Mouse (Mus musculus): ENCODE results near the gene Dpep2nb. TPM values are rescaled to one million over a fixed set of nuclear protein-coding genes. Genes with fewer than 3 reads are reported as not detected.

Dpep2nb gene
- total and polyA plus RNA-seq, 3 experiments: 0.16 TPM; not detected in 2

- Histone ChIP-seq H3K9me3 (replicated peaks) (no peaks in the 10 kb centered on the region), H3K27me3 (ENCODE audit: insufficient read depth, low read length) (no peaks in the 10 kb centered on the region), H3K36me3 (replicated peaks) (peaks cover 91% of the 10 kb centered on the region), H3K4me1 (ENCODE audit: insufficient read depth, low read depth, low read length) (peaks cover 27% of the 10 kb centered on the region), H3K4me3 (ENCODE audit: low read depth, low read length) (no peak overlapping the region)
- no peak for TF ChIP-seq GATA2 (IDR thresholded peaks at IDR 0.05; ENCODE audit: borderline replicate concordance, low read depth, low read length)
- TF ChIP-seq GATA1 (IDR thresholded peaks at IDR 0.05; ENCODE audit: borderline replicate concordance, low read length): no peak
- no peak for TF ChIP-seq CTCF (IDR thresholded peaks at IDR 0.05; ENCODE audit: low read depth, low read length)
- no peak for TF ChIP-seq POLR2AphosphoS5 (IDR thresholded peaks at IDR 0.05; ENCODE audit: insufficient replicate concordance, low read depth, low read length)
- TF ChIP-seq TAL1 (conservative IDR thresholded peaks at IDR 0.05; ENCODE audit: low read depth, low read length): no peak
- ATAC-seq (ENCODE audit: extremely low read depth, insufficient number of reproducible peaks, low FRiP score, poor library complexity, severe bottlenecking) (no peak), DNase-seq (ENCODE audit: low spot score) (no peak)
Observed at GRCm38 (mm10) chr8:106047854-106048630, 42.3 kb upstream of the Dpep2nb start.

DNA sequence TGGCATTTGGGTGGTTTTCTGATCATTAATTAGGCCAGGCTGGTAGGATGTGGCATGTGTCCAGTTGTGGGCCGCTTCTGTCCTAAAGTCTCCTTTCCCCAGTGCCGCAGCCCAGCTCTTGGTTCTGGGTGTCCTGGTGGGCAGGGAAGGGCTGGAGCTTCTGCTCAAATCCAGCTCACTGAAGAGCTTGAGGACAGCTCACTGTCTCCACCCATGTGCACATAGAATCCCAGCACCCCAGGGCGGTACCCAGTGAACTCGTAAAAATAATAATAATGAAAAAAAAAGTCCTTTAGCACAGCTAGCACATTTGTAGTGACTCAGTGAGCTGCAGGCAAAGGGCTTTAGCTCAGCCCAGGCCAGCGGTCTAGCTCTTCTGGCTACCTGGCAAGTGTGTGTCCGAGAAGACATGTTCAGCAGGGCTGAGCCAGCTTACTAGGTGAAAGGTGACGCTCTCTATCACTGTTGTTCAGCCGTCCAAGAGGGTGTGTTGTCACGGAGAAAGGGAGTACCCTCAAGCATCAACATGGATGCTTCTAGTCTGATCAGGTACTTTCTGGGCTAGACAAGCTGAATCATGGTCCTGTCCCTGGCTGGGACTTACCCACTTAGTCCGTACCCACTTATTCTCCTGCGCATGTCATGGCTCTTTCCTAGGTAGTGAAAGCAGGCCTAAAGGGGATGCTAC is 41.2 kb upstream of the Dpep2nb start:
- H3K9me3 ChIP-seq (replicated peaks): no peaks in the 10 kb centered on the region
- H3K4me3 ChIP-seq (ENCODE audit: low read depth, low read length): no peak overlapping the region
- TF ChIP-seq TAL1 (conservative IDR thresholded peaks at IDR 0.05; ENCODE audit: low read depth, low read length): no peak
- no peak for TF ChIP-seq GATA1 (IDR thresholded peaks at IDR 0.05; ENCODE audit: borderline replicate concordance, low read length)
- no peak for TF ChIP-seq CTCF (IDR thresholded peaks at IDR 0.05; ENCODE audit: low read depth, low read length)
- no peak for TF ChIP-seq GATA2 (IDR thresholded peaks at IDR 0.05; ENCODE audit: borderline replicate concordance, low read depth, low read length)
- no peak for TF ChIP-seq POLR2AphosphoS5 (IDR thresholded peaks at IDR 0.05; ENCODE audit: insufficient replicate concordance, low read depth, low read length)
- peaks cover 25% of the 10 kb centered on the region for H3K4me1 ChIP-seq (ENCODE audit: insufficient read depth, low read depth, low read length)
- H3K36me3 ChIP-seq (replicated peaks): peaks cover 89% of the 10 kb centered on the region
- ATAC-seq (ENCODE audit: extremely low read depth, insufficient number of reproducible peaks, low FRiP score, poor library complexity, severe bottlenecking) (no peak), DNase-seq (ENCODE audit: low spot score) (no peak)
- no peaks in the 10 kb centered on the region for H3K27me3 ChIP-seq (ENCODE audit: insufficient read depth, low read length)

DNA sequence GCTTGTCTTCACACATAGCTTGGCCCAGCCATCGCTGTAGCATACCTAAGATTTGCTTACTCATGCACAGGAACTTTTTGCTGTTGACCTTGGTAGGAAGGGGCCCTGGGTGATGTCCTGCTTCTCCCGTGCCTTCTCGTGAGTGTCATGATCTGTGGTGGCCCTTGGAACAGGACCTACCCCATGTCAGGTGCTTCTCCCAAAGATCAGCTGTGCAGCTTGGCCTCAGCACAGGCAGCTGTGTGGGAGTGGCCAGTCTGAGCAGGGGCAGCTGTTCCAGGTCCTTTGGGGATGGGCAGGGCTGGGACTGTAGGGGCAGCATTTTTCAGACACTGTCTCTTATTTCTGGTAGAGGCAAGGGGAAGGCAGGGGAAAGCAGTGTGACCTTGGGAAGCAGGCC is 38.4 kb upstream of the Dpep2nb start:
- no peak for TF ChIP-seq POLR2AphosphoS5 (IDR thresholded peaks at IDR 0.05; ENCODE audit: insufficient replicate concordance, low read depth, low read length)
- no peak for TF ChIP-seq TAL1 (conservative IDR thresholded peaks at IDR 0.05; ENCODE audit: low read depth, low read length)
- no peak for TF ChIP-seq GATA2 (IDR thresholded peaks at IDR 0.05; ENCODE audit: borderline replicate concordance, low read depth, low read length)
- TF ChIP-seq GATA1 (IDR thresholded peaks at IDR 0.05; ENCODE audit: borderline replicate concordance, low read length): no peak
- no peak for TF ChIP-seq CTCF (IDR thresholded peaks at IDR 0.05; ENCODE audit: low read depth, low read length)
- Histone ChIP-seq H3K27me3 (ENCODE audit: insufficient read depth, low read length) (no peaks in the 10 kb centered on the region), H3K9me3 (replicated peaks) (no peaks in the 10 kb centered on the region), H3K4me1 (ENCODE audit: insufficient read depth, low read depth, low read length) (peaks cover 22% of the 10 kb centered on the region), H3K36me3 (replicated peaks) (peaks cover 82% of the 10 kb centered on the region), H3K4me3 (ENCODE audit: low read depth, low read length) (no peak overlapping the region)
- peak; percentile 28; the same call in 1 of the 2 replicates for ATAC-seq (ENCODE audit: extremely low read depth, insufficient number of reproducible peaks, low FRiP score, poor library complexity, severe bottlenecking)
- DNase-seq (ENCODE audit: low spot score): no peak

DNA sequence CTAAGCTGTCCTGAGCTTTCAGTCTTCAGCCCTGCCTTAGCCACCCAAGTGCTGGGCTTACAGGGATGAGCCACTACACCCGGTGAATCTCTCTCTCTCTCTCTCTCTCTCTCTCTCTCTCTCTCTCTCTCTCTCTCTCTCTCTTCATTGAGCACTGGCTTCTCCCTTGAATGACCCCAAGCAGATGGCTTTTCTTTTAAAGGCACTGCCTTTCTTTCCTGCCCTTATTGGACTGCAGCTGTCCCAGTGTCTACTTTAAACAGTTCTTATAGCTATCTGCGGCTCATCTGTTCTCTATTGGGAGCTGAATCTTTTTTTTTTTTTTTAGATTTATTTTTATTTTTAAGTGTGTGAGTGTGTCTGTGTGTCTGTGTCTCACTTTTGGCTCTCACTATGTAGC is 37.3 kb upstream of the Dpep2nb start:
- Histone ChIP-seq H3K9me3 (replicated peaks) (no peaks in the 10 kb centered on the region), H3K36me3 (replicated peaks) (peaks cover 83% of the 10 kb centered on the region), H3K4me3 (ENCODE audit: low read depth, low read length) (no peak overlapping the region), H3K27me3 (ENCODE audit: insufficient read depth, low read length) (no peaks in the 10 kb centered on the region), H3K4me1 (ENCODE audit: insufficient read depth, low read depth, low read length) (peaks cover 18% of the 10 kb centered on the region)
- TF ChIP-seq CTCF (IDR thresholded peaks at IDR 0.05; ENCODE audit: low read depth, low read length) (no peak), TAL1 (conservative IDR thresholded peaks at IDR 0.05; ENCODE audit: low read depth, low read length) (no peak), GATA1 (IDR thresholded peaks at IDR 0.05; ENCODE audit: borderline replicate concordance, low read length) (no peak), GATA2 (IDR thresholded peaks at IDR 0.05; ENCODE audit: borderline replicate concordance, low read depth, low read length) (no peak), POLR2AphosphoS5 (IDR thresholded peaks at IDR 0.05; ENCODE audit: insufficient replicate concordance, low read depth, low read length) (no peak)
- no peak for DNase-seq (ENCODE audit: low spot score)
- no peak for ATAC-seq (ENCODE audit: extremely low read depth, insufficient number of reproducible peaks, low FRiP score, poor library complexity, severe bottlenecking)

DNA sequence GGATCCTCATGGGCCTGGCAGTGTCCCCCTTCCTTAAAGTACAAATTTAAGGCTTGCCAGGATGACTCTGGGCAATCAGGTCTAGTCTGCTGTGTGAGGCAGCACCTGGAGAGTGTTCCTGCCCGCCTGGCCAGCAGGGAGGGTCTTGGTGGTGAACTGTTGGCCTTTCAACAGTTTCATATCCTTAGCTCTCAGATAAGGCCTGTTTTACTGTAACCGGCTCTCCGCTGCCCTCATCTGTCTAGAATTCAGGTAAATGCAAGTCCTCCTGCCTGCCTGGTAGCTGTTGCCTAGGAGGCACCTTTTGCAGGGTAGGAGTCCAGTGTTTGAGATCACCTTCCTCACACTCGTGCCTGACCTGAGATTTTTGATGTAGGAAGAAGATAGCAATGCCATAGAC is 34.4 kb upstream of the Dpep2nb start:
- peaks cover 8% of the 10 kb centered on the region for H3K4me1 ChIP-seq (ENCODE audit: insufficient read depth, low read depth, low read length)
- ATAC-seq (ENCODE audit: extremely low read depth, insufficient number of reproducible peaks, low FRiP score, poor library complexity, severe bottlenecking) (no peak), DNase-seq (ENCODE audit: low spot score) (no peak)
- no peaks in the 10 kb centered on the region for H3K9me3 ChIP-seq (replicated peaks)
- TF ChIP-seq TAL1 (conservative IDR thresholded peaks at IDR 0.05; ENCODE audit: low read depth, low read length) (no peak), GATA1 (IDR thresholded peaks at IDR 0.05; ENCODE audit: borderline replicate concordance, low read length) (no peak), GATA2 (IDR thresholded peaks at IDR 0.05; ENCODE audit: borderline replicate concordance, low read depth, low read length) (no peak), CTCF (IDR thresholded peaks at IDR 0.05; ENCODE audit: low read depth, low read length) (no peak), POLR2AphosphoS5 (IDR thresholded peaks at IDR 0.05; ENCODE audit: insufficient replicate concordance, low read depth, low read length) (no peak)
- H3K27me3 ChIP-seq (ENCODE audit: insufficient read depth, low read length): no peaks in the 10 kb centered on the region
- H3K36me3 ChIP-seq (replicated peaks): peaks cover 86% of the 10 kb centered on the region
- no peak overlapping the region for H3K4me3 ChIP-seq (ENCODE audit: low read depth, low read length)

GRCm38 (mm10) chr8:106039605-106040004 is 33.8 kb upstream of the Dpep2nb start:
- Histone ChIP-seq H3K4me1 (ENCODE audit: insufficient read depth, low read depth, low read length) (peaks cover 8% of the 10 kb centered on the region), H3K27me3 (ENCODE audit: insufficient read depth, low read length) (no peaks in the 10 kb centered on the region), H3K9me3 (replicated peaks) (no peaks in the 10 kb centered on the region), H3K4me3 (ENCODE audit: low read depth, low read length) (no peak overlapping the region), H3K36me3 (replicated peaks) (peaks cover 83% of the 10 kb centered on the region)
- no peak for ATAC-seq (ENCODE audit: extremely low read depth, insufficient number of reproducible peaks, low FRiP score, poor library complexity, severe bottlenecking)
- no peak for DNase-seq (ENCODE audit: low spot score)
- TF ChIP-seq TAL1 (conservative IDR thresholded peaks at IDR 0.05; ENCODE audit: low read depth, low read length) (no peak), CTCF (IDR thresholded peaks at IDR 0.05; ENCODE audit: low read depth, low read length) (no peak), GATA1 (IDR thresholded peaks at IDR 0.05; ENCODE audit: borderline replicate concordance, low read length) (no peak), POLR2AphosphoS5 (IDR thresholded peaks at IDR 0.05; ENCODE audit: insufficient replicate concordance, low read depth, low read length) (no peak), GATA2 (IDR thresholded peaks at IDR 0.05; ENCODE audit: borderline replicate concordance, low read depth, low read length) (no peak)
